Mouse (Mus musculus) midbrain, embryonic 11.5 days (tissue): ENCODE data around the gene Celf2. TPM values are rescaled to one million over a fixed set of nuclear protein-coding genes. Genes with fewer than 3 reads are reported as not detected.

Source experiments
- ATAC-seq: fragments of 200-750 bp; cut with Nextera tagmentation; 2 replicates; pipeline ENCODE4 v1.8.0; 2017; ENCODE audit warnings: moderate TSS enrichment, moderate library complexity; ENCODE audit not compliant: low FRiP score
- DNase-seq: peaks from one replicate; pipeline ENCODE4 v3.0.0; 2015; ENCODE audit warnings: low spot score; ENCODE audit errors: missing footprints
- H3K27ac ChIP-seq: fragments of 300-500 bp; sonication (generic); 2 replicates; pipeline ENCODE4 v1.5.1; 2014; ENCODE audit warnings: low read depth, low read length
- H3K27me3 ChIP-seq: fragments of 300-500 bp; sonication (generic); 2 replicates; pipeline ENCODE4 v1.6.1; 2014; ENCODE audit warnings: mild to moderate bottlenecking, low read length, moderate library complexity, mixed read lengths; ENCODE audit not compliant: control insufficient read depth, insufficient read depth
- H3K36me3 ChIP-seq: fragments of 300-500 bp; sonication (generic); 2 replicates; pipeline ENCODE4 v1.6.1; 2014; ENCODE audit warnings: mild to moderate bottlenecking, low read length, moderate library complexity, mixed read lengths; ENCODE audit not compliant: control insufficient read depth, insufficient read depth
- H3K4me1 ChIP-seq: fragments of 300-500 bp; sonication (generic); 2 replicates; pipeline ENCODE4 v1.6.1; 2014; ENCODE audit warnings: low read length; ENCODE audit not compliant: control insufficient read depth, insufficient read depth
- H3K4me2 ChIP-seq: fragments of 300-500 bp; sonication (generic); 2 replicates; pipeline ENCODE4 v1.6.1; 2014; ENCODE audit warnings: mild to moderate bottlenecking, moderate library complexity
- H3K4me3 ChIP-seq: fragments of 300-500 bp; sonication (generic); 2 replicates; pipeline ENCODE4 v1.5.1; 2014; ENCODE audit warnings: low read depth, low read length
- H3K9ac ChIP-seq: fragments of 300-500 bp; sonication (generic); 2 replicates; pipeline ENCODE4 v1.6.1; 2014; ENCODE audit warnings: low read length
- H3K9me3 ChIP-seq: fragments of 300-500 bp; sonication (generic); 2 replicates; pipeline ENCODE4 v1.6.1; 2016; ENCODE audit warnings: low read length; ENCODE audit not compliant: control insufficient read depth
- WGBS: fragments of 180-500 bp; shearing (Covaris S2); extraction: QIAGEN DNeasy Blood & Tissue Kit; methylation state at CpG from one replicate; pipeline ENCODE4 v1.1.7; 2014; 5-methylcytosine and 5-hydroxymethylcytosine counted together
- polyA plus RNA-seq: library from polyadenylated mRNA; unstranded; fragments of >200 nt; fragmentation: Nextera tagmentation; extraction: Ambion mirVana; gene quantifications from 2 replicates; pipeline ENCODE4 v1.2.1, GENCODE M21; 2014

The Celf2 gene
- polyA plus RNA-seq, 1 experiment from 2014 or later: 92.7 TPM

DNA sequence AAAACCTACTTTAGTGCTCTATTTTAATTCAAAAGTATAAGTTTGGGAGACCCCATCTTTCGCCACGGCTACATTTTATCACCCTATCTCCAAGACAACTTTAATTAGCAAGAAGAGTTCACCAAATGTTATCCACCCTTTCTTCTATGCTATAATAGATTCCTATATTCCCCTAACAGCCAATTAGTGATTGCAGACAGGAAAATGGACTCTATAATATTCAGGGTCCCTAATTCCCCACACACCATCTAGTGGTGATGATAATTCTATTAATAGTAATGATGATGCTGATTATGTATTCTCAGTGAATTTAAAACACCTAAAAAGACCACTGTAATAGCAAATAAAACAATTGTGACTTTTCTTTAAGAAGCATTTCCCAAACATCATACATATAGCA lies 739.1 kb downstream of the Celf2 start:
- 80% methylated on average over 2 of the region's 2 CpGs for WGBS
- H3K9ac ChIP-seq: no peak overlapping the region
- H3K9me3 ChIP-seq: no peaks in the 10 kb centered on the region
- H3K36me3 ChIP-seq: no peaks in the 10 kb centered on the region
- H3K27ac ChIP-seq: no peak overlapping the region
- no peak overlapping the region for H3K4me3 ChIP-seq
- no peak for ATAC-seq
- DNase-seq: no peak
- no peaks in the 10 kb centered on the region for H3K4me1 ChIP-seq
- H3K4me2 ChIP-seq: no peak overlapping the region
- no peaks in the 10 kb centered on the region for H3K27me3 ChIP-seq

DNA sequence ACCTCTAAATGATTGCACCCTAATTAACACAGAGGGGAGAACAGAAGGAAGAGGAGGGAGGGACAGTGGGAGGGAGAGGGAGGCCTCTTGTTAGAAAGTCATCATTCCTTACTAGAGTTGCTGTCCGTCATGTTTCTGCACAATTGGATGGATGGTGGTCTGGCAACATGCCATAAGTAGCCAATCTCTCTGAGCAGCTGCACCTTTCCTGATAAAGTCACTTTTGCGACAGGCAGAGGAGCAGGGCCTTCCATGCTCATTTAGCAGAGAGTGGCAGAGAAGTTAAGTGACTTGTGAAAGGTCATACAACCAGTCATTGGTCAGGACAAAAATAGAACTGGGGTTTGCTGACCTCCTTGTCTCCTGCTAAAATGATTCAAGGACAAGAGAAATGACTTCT lies 747.0 kb downstream of the Celf2 start:
- 83% methylated on average over 2 of the region's 2 CpGs for WGBS
- H3K9me3 ChIP-seq: no peaks in the 10 kb centered on the region

DNA sequence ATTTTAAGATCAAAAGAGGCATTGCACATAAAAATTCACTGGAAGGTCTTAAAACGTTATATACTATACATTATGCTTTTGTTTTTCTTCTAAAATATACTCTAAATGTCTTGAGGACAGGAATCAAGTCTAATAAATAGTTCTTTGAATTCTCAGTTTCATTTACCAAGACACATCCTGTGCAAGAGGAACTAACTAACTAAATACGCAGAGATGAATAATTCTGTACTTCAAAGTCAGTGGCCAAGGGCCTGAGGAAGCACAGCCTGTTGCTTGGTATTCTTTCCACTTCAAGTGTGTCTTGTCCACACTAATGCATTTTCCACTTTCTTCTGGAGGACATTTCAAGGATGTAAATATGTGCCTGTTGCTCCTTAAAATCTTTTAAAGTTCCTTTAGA lies 766.2 kb downstream of the Celf2 start:
- no peaks in the 10 kb centered on the region for H3K36me3 ChIP-seq
- H3K9me3 ChIP-seq: no peaks in the 10 kb centered on the region
- H3K27ac ChIP-seq: no peak overlapping the region
- ATAC-seq (no peak), DNase-seq (peak; percentile 74)
- no peaks in the 10 kb centered on the region for H3K4me1 ChIP-seq
- WGBS: 92% methylated on average over 2 of the region's 2 CpGs
- H3K27me3 ChIP-seq: no peaks in the 10 kb centered on the region
- H3K4me3 ChIP-seq: no peak overlapping the region
- H3K9ac ChIP-seq: no peak overlapping the region
- H3K4me2 ChIP-seq: no peak overlapping the region

More for the DNA sequence above, 747.0 kb downstream of the Celf2 start:
- H3K27me3 ChIP-seq: no peaks in the 10 kb centered on the region
- ATAC-seq: no peak
- no peak for DNase-seq
- no peaks in the 10 kb centered on the region for H3K36me3 ChIP-seq
- no peak overlapping the region for H3K4me2 ChIP-seq
- H3K4me1 ChIP-seq: no peaks in the 10 kb centered on the region
- no peak overlapping the region for H3K9ac ChIP-seq
- no peak overlapping the region for H3K4me3 ChIP-seq
- no peak overlapping the region for H3K27ac ChIP-seq

DNA sequence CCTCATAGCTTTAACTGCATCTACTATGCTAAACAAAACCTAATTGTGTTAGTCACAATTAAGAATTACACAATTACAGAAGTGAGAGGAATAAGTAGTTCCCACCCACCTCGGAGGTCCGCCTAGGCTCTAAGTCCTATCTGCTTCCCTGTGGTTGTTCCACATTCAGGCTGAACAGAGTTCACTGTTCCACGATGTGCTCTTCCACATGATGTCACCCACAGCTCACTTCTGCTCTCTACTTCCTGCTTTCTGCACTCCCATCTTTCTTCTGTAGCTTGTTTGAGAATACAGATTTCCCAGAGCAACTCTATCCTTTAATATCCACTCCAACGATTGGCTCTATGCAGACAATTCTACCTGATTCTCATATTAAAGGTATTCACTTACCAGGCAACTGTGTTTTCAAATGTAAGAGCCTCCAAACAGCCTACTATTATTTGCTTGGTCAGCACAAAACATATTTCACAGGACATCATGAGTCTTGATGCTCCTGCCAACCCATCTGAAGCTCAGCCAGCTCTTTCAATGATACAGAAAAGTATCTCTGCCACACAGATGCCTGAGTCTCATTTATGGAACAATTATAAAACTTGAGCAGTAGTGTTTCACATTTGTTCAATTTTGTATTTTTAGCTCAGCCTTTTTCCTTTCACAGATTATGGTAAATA lies 769.2 kb downstream of the Celf2 start:
- Histone ChIP-seq H3K4me1 (no peaks in the 10 kb centered on the region), H3K9ac (no peak overlapping the region), H3K27ac (no peak overlapping the region), H3K27me3 (no peaks in the 10 kb centered on the region), H3K4me2 (no peak overlapping the region), H3K36me3 (no peaks in the 10 kb centered on the region), H3K9me3 (no peaks in the 10 kb centered on the region), H3K4me3 (no peak overlapping the region)
- WGBS: 86% methylated on average over 4 of the region's 4 CpGs
- ATAC-seq: no peak
- DNase-seq: peak; percentile 70

DNA sequence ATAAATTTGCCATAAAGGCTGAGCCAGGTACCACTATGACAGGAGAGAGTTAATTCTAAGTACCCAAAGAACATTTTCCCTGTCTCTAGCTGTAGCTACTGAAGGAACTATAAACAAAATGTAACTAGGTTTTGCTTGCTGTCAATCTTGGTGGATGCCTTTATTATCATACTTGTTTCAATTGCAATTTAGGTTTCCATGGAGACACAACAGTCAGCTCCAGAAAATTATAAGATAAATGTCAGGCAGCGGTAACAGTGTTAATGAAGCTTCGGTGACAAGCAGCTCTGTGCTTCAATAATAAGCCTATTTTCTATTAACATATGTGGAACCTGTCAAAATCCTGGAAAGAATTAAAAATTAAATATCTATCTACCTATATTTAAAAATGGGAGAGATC lies 777.3 kb downstream of the Celf2 start:
- 96% methylated on average over 2 of the region's 2 CpGs for WGBS
- peaks cover 2% of the 10 kb centered on the region; the same call in 1 of the 2 replicates for H3K4me1 ChIP-seq
- H3K9ac ChIP-seq: no peak overlapping the region
- no peaks in the 10 kb centered on the region for H3K9me3 ChIP-seq
- no peaks in the 10 kb centered on the region for H3K36me3 ChIP-seq
- no peak overlapping the region for H3K27ac ChIP-seq
- H3K27me3 ChIP-seq: no peaks in the 10 kb centered on the region
- H3K4me3 ChIP-seq: no peak overlapping the region
- no peak for DNase-seq
- no peak overlapping the region for H3K4me2 ChIP-seq
- ATAC-seq: no peak

DNA sequence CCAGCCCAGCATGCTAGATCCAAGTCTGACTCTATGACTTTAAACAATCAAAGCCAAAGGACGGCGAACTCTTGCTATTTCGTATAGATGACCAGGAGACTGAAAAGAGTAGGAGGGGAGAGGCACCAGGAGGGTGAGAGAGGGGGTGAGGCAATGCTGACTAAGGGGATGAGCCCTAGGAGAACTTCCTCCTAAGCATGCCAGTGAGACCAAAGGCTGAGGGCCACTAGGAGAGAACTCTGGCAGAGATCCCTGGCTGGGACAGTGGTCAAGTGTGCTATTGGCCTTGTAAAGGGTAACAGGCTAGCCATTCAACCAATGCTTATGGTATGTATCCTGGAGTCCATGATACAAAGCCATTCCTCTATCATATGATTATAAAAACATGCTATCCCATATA lies 778.5 kb downstream of the Celf2 start:
- no peak overlapping the region for H3K4me3 ChIP-seq
- no peak overlapping the region for H3K4me2 ChIP-seq
- H3K9me3 ChIP-seq: no peaks in the 10 kb centered on the region
- H3K27me3 ChIP-seq: no peaks in the 10 kb centered on the region
- H3K9ac ChIP-seq: no peak overlapping the region
- H3K36me3 ChIP-seq: no peaks in the 10 kb centered on the region
- ATAC-seq (no peak), DNase-seq (no peak)
- H3K4me1 ChIP-seq: peaks cover 2% of the 10 kb centered on the region; the same call in 1 of the 2 replicates
- no peak overlapping the region for H3K27ac ChIP-seq
- 78% methylated on average over 3 of the region's 3 CpGs for WGBS

DNA sequence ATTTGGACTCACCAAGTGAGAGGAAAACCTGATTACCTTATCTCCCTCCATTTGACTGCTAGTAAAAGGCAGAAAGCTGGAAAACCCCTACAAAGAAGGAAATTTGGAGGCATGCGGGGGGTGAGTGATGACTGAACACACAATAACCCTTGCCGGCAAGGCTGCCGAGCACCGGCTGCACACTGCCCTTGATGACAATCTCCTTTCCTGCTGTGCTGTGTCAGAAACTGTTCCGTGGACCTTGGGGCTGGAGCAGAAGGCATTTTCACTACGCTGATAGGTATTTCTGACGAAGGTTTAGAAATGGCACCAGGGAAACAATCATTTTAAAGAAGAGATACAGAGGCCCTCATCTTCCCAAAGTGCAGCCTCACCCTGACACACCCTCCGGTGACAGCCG lies 779.4 kb downstream of the Celf2 start:
- Histone ChIP-seq H3K4me1 (peaks cover 2% of the 10 kb centered on the region; the same call in 1 of the 2 replicates), H3K27me3 (no peaks in the 10 kb centered on the region), H3K4me2 (no peak overlapping the region), H3K9me3 (no peaks in the 10 kb centered on the region), H3K36me3 (no peaks in the 10 kb centered on the region), H3K27ac (no peak overlapping the region), H3K9ac (no peak overlapping the region), H3K4me3 (no peak overlapping the region)
- 62% methylated on average over 9 of the region's 9 CpGs for WGBS
- DNase-seq (peak; percentile 37), ATAC-seq (no peak)

DNA sequence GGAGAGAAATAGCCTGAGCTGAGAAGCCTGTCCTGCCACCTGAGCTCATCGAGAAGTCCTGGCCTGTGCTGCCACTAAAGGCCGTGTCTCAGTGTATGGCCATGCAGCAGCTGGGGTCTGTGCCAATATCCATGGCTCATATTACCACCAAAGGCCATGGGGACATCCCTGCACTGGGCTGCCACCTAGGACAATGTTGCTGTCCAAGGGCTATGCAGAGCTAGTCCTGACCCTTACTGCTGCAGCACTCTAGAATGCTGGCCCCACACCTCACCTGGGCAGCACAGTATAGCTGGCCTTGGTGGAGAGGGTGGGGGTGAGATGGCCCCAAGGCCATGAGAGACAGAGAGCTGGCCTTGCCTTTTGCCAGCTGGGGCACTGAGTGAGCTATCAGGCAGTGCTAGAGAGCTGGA lies 780.5 kb downstream of the Celf2 start:
- no peaks in the 10 kb centered on the region for H3K36me3 ChIP-seq
- peaks cover 2% of the 10 kb centered on the region; the same call in 1 of the 2 replicates for H3K4me1 ChIP-seq
- no peak overlapping the region for H3K9ac ChIP-seq
- no peak overlapping the region for H3K27ac ChIP-seq
- ATAC-seq (peak; percentile 46; the same call in 1 of the 2 replicates), DNase-seq (no peak)
- no peak overlapping the region for H3K4me2 ChIP-seq
- H3K27me3 ChIP-seq: no peaks in the 10 kb centered on the region
- H3K4me3 ChIP-seq: no peak overlapping the region
- H3K9me3 ChIP-seq: no peaks in the 10 kb centered on the region
- WGBS: 89% methylated on average over 2 of the region's 2 CpGs

DNA sequence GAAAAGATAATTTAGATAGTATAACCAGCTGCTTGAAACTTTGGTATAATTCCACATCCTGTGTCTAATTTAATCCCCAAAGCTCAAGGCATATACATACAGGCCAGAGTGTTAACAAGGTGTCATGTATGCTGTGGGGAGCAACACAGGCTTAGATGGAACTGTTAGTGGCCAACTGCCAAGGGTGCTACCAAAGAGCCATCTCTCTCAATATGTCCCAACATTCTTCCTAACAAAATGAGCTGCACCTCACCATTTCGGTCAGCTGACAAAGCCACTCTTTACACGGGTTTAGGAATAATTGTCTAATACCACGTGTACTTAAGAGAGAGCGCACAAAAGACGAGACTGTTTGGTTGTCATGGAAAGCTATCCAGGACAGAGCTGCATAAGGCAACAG lies 782.0 kb downstream of the Celf2 start:
- H3K9me3 ChIP-seq: no peaks in the 10 kb centered on the region
- DNase-seq (no peak), ATAC-seq (no peak)
- no peak overlapping the region for H3K9ac ChIP-seq
- no peaks in the 10 kb centered on the region for H3K27me3 ChIP-seq
- H3K4me1 ChIP-seq: peaks cover 8% of the 10 kb centered on the region
- H3K4me2 ChIP-seq: no peak overlapping the region
- 82% methylated on average over 5 of the region's 5 CpGs for WGBS
- no peak overlapping the region for H3K27ac ChIP-seq
- no peaks in the 10 kb centered on the region for H3K36me3 ChIP-seq
- no peak overlapping the region for H3K4me3 ChIP-seq
